Mouse (Mus musculus) myocyte (in vitro differentiated cells): ENCODE results near the gene Elmsan1. TPM values are rescaled to one million over a fixed set of nuclear protein-coding genes. Genes with fewer than 3 reads are reported as not detected.

Experiments
- H3K27me3 ChIP-seq: one replicate; pipeline ENCODE4 v1.6.1; 2011; ENCODE audit not compliant: control insufficient read depth, insufficient read depth, insufficient read length
- H3K36me3 ChIP-seq: one replicate; pipeline ENCODE4 v1.6.1; 2011; ENCODE audit not compliant: control insufficient read depth, insufficient read depth
- H3K4me2 ChIP-seq: one replicate; pipeline ENCODE4 v1.6.1; 2011; ENCODE audit warnings: low read depth, control low read depth
- H3K4me3 ChIP-seq: one replicate; pipeline ENCODE4 v1.5.1; 2011; ENCODE audit warnings: mild to moderate bottlenecking, control low read depth, moderate library complexity
- H3K79me2 ChIP-seq: one replicate; pipeline ENCODE4 v1.6.1; 2011; ENCODE audit not compliant: control insufficient read depth, insufficient read depth
- H3ac ChIP-seq: one replicate; pipeline ENCODE4 v1.6.1; 2011; ENCODE audit not compliant: control insufficient read depth, insufficient read length
- CEBPB ChIP-seq: IDR thresholded peaks from 2 replicates; pipeline ENCODE4 v1.6.1; 2011; ENCODE audit warnings: mild to moderate bottlenecking, moderate library complexity; ENCODE audit not compliant: poor library complexity, insufficient read depth, severe bottlenecking
- E2F4 ChIP-seq: IDR thresholded peaks from one replicate; pipeline ENCODE4 v1.6.1; 2011; ENCODE audit warnings: mild to moderate bottlenecking, control low read depth, moderate library complexity; ENCODE audit not compliant: insufficient read depth
- MAX ChIP-seq: IDR thresholded peaks from one replicate; pipeline ENCODE4 v1.6.1; 2011; ENCODE audit warnings: low read depth, mild to moderate bottlenecking, control low read depth
- MYOD1 ChIP-seq, 3 experiments: IDR thresholded peaks; one replicate each; pipeline ENCODE4 v1.6.1; 2011; ENCODE audit warnings: control low read depth in 2 of 3, low read depth in 2 of 3, mild to moderate bottlenecking in 2 of 3, moderate library complexity in 1 of 3; ENCODE audit not compliant: insufficient read length in 2 of 3, control insufficient read depth in 1 of 3
- MYOG ChIP-seq, 3 experiments: IDR thresholded peaks; one replicate each; pipeline ENCODE4 v1.6.1; 2011; ENCODE audit warnings: control low read depth in 2 of 3, low read depth in 2 of 3, mild to moderate bottlenecking in 2 of 3; ENCODE audit not compliant: insufficient read length in 2 of 3, control insufficient read depth in 1 of 3, insufficient read depth in 1 of 3
- POLR2A ChIP-seq: IDR thresholded peaks from one replicate; pipeline ENCODE4 v1.6.1; 2011; ENCODE audit warnings: low read depth, mild to moderate bottlenecking, control low read depth, moderate library complexity; ENCODE audit not compliant: insufficient read length
- POLR2AphosphoS2 ChIP-seq: IDR thresholded peaks from one replicate; pipeline ENCODE4 v1.6.1; 2011; ENCODE audit warnings: low read depth, control low read depth; ENCODE audit not compliant: insufficient read length
- REST ChIP-seq: IDR thresholded peaks from one replicate; pipeline ENCODE4 v1.6.1; 2011; ENCODE audit warnings: mild to moderate bottlenecking, control low read depth, moderate library complexity; ENCODE audit not compliant: insufficient read depth, insufficient read length
- SRF ChIP-seq: IDR thresholded peaks from one replicate; pipeline ENCODE4 v1.6.1; 2011; ENCODE audit warnings: low read depth; ENCODE audit not compliant: control insufficient read depth, insufficient read length
- TCF12 ChIP-seq: IDR thresholded peaks from one replicate; pipeline ENCODE4 v1.6.1; 2011; ENCODE audit warnings: mild to moderate bottlenecking, control low read depth; ENCODE audit not compliant: poor library complexity, insufficient read depth, severe bottlenecking
- TCF3 ChIP-seq: IDR thresholded peaks from one replicate; pipeline ENCODE4 v1.6.1; 2011; ENCODE audit warnings: low read depth, control low read depth; ENCODE audit not compliant: insufficient read length
- USF1 ChIP-seq: IDR thresholded peaks from one replicate; pipeline ENCODE4 v1.6.1; 2011; ENCODE audit warnings: low read depth, mild to moderate bottlenecking, control low read depth, moderate library complexity
- polyA plus RNA-seq: library from polyadenylated mRNA; unstranded; fragments of >200 nt; fragmentation: generic; extraction: Trizol; gene quantifications from one replicate; pipeline ENCODE4 v1.2.1, GENCODE M21; 2012; ENCODE audit warnings: missing spikeins

The Elmsan1 gene
- polyA plus RNA-seq, 1 experiment, result 13.7 TPM

- Histone ChIP-seq H3K36me3 (peaks cover 7% of the 10 kb centered on the region), H3K79me2 (no peaks in the 10 kb centered on the region), H3K4me2 (no peak overlapping the region), H3K4me3 (no peak overlapping the region), H3ac (no peak overlapping the region), H3K27me3 (no peaks in the 10 kb centered on the region)
- no peak for TF ChIP-seq CEBPB
Measured at GRCm38 (mm10) chr12:84140135-84140534, 78.5 kb downstream of the Elmsan1 start.

DNA sequence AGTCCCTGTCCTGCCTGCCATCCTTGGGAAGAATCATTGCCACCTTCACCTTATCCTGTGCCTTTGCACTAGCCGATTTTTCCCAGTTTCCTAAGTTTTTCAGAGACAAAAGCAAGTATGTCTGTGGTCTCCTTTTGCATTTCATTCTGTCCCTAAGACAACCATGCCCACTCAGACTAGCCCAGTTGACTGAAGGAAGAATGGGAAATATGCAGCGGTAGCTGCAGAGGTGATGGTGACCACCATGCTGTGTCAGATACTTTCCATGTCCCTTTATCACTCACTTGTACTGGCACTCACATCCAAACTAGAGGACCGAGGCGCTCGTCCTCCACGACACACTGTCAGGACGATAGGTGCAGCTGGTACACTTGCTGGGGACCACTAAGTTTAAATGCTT is 81.5 kb downstream of the Elmsan1 start:
- Histone ChIP-seq H3K36me3 (peaks cover 4% of the 10 kb centered on the region), H3K4me2 (no peak overlapping the region), H3K27me3 (no peaks in the 10 kb centered on the region), H3K79me2 (no peaks in the 10 kb centered on the region), H3ac (no peak overlapping the region), H3K4me3 (no peak overlapping the region)
- TF ChIP-seq POLR2A (no peak), CEBPB (no peak), E2F4 (no peak), MYOG (IDR thresholded peaks at IDR 0.05; ENCODE audit: control insufficient read depth in 1 of 3, insufficient read depth in 1 of 3, insufficient read length in 2 of 3, low read depth in 2 of 3) (no peak), TCF3 (no peak), MAX (no peak), TCF12 (no peak), USF1 (no peak), MYOD1 (IDR thresholded peaks at IDR 0.05; ENCODE audit: control insufficient read depth in 1 of 3, insufficient read length in 2 of 3, low read depth in 2 of 3) (no peak), REST (no peak), SRF (no peak), POLR2AphosphoS2 (no peak)

DNA sequence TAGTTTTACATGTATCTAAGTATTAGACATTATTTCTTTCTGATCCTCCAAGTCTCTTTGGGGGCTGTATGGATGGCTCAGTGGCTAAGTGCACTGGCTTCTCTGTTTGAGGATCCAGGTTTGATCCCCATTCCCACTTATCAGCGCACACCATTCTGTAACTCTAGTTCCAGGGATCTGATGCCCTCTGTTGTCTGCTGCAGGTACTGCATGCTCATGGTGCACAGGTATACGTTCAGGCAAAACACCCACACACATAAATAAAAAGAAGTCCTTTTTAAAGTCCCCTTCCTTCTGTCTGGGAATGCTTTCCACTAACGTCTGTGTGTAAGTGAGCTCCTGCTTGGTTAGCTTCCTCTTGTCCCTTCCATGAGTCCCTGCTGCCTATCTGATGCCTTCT is 86.4 kb downstream of the Elmsan1 start:
- Histone ChIP-seq H3K27me3 (no peaks in the 10 kb centered on the region), H3ac (no peak overlapping the region), H3K4me3 (no peak overlapping the region), H3K36me3 (peaks cover 16% of the 10 kb centered on the region), H3K79me2 (no peaks in the 10 kb centered on the region), H3K4me2 (no peak overlapping the region)
- no peak for TF ChIP-seq SRF
- TF ChIP-seq MYOG (IDR thresholded peaks at IDR 0.05; ENCODE audit: control insufficient read depth in 1 of 3, insufficient read depth in 1 of 3, insufficient read length in 2 of 3, low read depth in 2 of 3), result no peak
- TF ChIP-seq USF1, result no peak
- TF ChIP-seq CEBPB, result no peak
- no peak for TF ChIP-seq POLR2A
- no peak for TF ChIP-seq MYOD1 (IDR thresholded peaks at IDR 0.05; ENCODE audit: control insufficient read depth in 1 of 3, insufficient read length in 2 of 3, low read depth in 2 of 3)
- TF ChIP-seq TCF3, result no peak
- TF ChIP-seq E2F4, result no peak
- TF ChIP-seq REST, result no peak
- no peak for TF ChIP-seq MAX
- no peak for TF ChIP-seq TCF12
- TF ChIP-seq POLR2AphosphoS2, result no peak

GRCm38 (mm10) chr12:84129931-84130330 is 88.8 kb downstream of the Elmsan1 start:
- Histone ChIP-seq H3K4me2 (no peak overlapping the region), H3ac (no peak overlapping the region), H3K36me3 (peaks cover 15% of the 10 kb centered on the region), H3K27me3 (no peaks in the 10 kb centered on the region), H3K4me3 (no peak overlapping the region), H3K79me2 (no peaks in the 10 kb centered on the region)
- TF ChIP-seq SRF, result no peak
- no peak for TF ChIP-seq USF1
- no peak for TF ChIP-seq MYOD1 (IDR thresholded peaks at IDR 0.05; ENCODE audit: control insufficient read depth in 1 of 3, insufficient read length in 2 of 3, low read depth in 2 of 3)
- TF ChIP-seq MAX, result no peak
- no peak for TF ChIP-seq MYOG (IDR thresholded peaks at IDR 0.05; ENCODE audit: control insufficient read depth in 1 of 3, insufficient read depth in 1 of 3, insufficient read length in 2 of 3, low read depth in 2 of 3)
- no peak for TF ChIP-seq E2F4
- no peak for TF ChIP-seq POLR2AphosphoS2
- no peak for TF ChIP-seq CEBPB
- TF ChIP-seq POLR2A, result no peak
- no peak for TF ChIP-seq TCF12
- no peak for TF ChIP-seq REST
- TF ChIP-seq TCF3, result no peak

GRCm38 (mm10) chr12:84128576-84128975 is 90.1 kb downstream of the Elmsan1 start:
- no peak overlapping the region for H3K4me3 ChIP-seq
- H3ac ChIP-seq, result no peak overlapping the region
- no peak overlapping the region for H3K4me2 ChIP-seq
- no peaks in the 10 kb centered on the region for H3K79me2 ChIP-seq
- no peaks in the 10 kb centered on the region for H3K27me3 ChIP-seq
- TF ChIP-seq SRF (no peak), MAX (no peak), E2F4 (no peak), POLR2AphosphoS2 (no peak), USF1 (no peak), TCF12 (no peak), TCF3 (no peak), MYOG (IDR thresholded peaks at IDR 0.05; ENCODE audit: control insufficient read depth in 1 of 3, insufficient read depth in 1 of 3, insufficient read length in 2 of 3, low read depth in 2 of 3) (no peak), POLR2A (no peak), REST (no peak), MYOD1 (IDR thresholded peaks at IDR 0.05; ENCODE audit: control insufficient read depth in 1 of 3, insufficient read length in 2 of 3, low read depth in 2 of 3) (no peak), CEBPB (no peak)
- peaks cover 28% of the 10 kb centered on the region for H3K36me3 ChIP-seq
